Comparison of ENCODE assay signal across 25 mouse cellular contexts in the genomic region with DNA sequence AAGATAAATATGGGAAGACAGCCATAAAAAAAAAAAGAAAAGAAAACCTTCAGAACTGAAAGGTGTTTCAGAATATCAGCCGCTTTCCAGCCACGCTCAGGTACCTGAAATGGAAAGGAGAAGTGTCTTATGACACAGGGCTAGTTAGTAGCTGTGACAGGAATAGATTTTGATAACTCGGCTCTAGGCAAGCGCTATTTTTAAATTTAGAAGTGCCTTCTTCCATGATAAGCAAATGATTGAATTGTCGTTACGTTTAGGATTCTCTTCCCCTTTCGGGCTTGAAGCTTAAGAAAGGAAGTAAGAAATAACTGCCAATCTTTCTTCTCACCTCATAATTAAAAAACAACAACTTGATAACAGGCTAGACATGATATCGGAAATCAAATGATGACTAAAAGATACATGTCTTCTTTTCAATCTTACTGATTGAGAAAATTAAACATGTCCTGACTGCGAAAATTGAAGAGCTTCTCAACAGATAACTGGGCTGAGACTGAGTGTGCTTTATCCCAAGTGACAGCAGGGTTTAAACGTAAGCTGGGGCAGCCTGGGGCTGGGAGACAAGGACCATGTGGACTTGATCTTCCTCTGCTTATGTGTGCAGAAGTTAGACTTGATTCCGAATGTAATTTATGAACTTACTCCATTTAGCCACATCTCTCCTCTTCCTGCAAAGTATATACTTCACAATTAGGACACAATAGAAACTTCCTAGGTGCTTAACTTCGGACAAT.
DNase-seq lines count a peak whose midpoint lies in the region; ATAC-seq and TF ChIP-seq lines count a peak whose summit lies in the region.
"Had no signal": no experiment of that assay in that cellular context is flagged by ENCODE, and none has a peak within 500 bp of the region (broad histone marks: within the 10 kb centered on the region; RNA-seq: fewer than 3 reads in every experiment).

No protein-coding gene starts in this region.

- TF ChIP-seq POLR2A in MEL (IDR thresholded peaks at IDR 0.05; ENCODE audit: control insufficient read depth in 1 of 2, insufficient read depth in 1 of 2, low read depth in 1 of 2, low read length in 2 of 2, poor library complexity in 1 of 2), result no peak

- TF ChIP-seq CTCF in MEL (IDR thresholded peaks at IDR 0.05 in 2 of 3, conservative IDR thresholded peaks at IDR 0.05 in 1 of 3; ENCODE audit: control insufficient read depth in 1 of 3, insufficient read depth in 1 of 3, low read depth in 2 of 3, low read length in 3 of 3, poor library complexity in 1 of 3, severe bottlenecking in 1 of 3), result no peak

- no peak overlapping the region for H3K9ac ChIP-seq in MEL (ENCODE audit: control insufficient read depth, low read depth, low read length, poor library complexity, severe bottlenecking)
- no peak overlapping the region for H3K9ac ChIP-seq in heart, embryonic 13.5 days
- H3K9ac ChIP-seq: embryonic facial prominence, embryonic 12.5 days; forebrain, embryonic 13.5 days; hindbrain, embryonic 15.5 days; intestine, embryonic 15.5 days; limb, embryonic 15.5 days; liver, embryonic 15.5 days; neural tube, embryonic 15.5 days had no signal

- ATAC-seq in heart, embryonic 13.5 days (ENCODE audit: extremely low read depth, insufficient number of reproducible peaks, low FRiP score, low TSS enrichment), result no peak
- no peak for ATAC-seq in CD4-positive, CD25-positive, alpha-beta regulatory T cell, adult 4 months
- ATAC-seq: forebrain, embryonic 13.5 days; intestine, embryonic 15.5 days; midbrain, embryonic 16.5 days had no signal

- no peaks in the 10 kb centered on the region for H3K79me2 ChIP-seq in MEL (ENCODE audit: control insufficient read depth, insufficient read depth, low read length, poor library complexity)
- H3K79me2 ChIP-seq in macrophage (ENCODE audit: inconsistent target), result no peaks in the 10 kb centered on the region

- H3K4me3 ChIP-seq in MEL (ENCODE audit: control insufficient read depth in 1 of 2, insufficient read depth in 1 of 2, low read depth in 2 of 2, low read length in 2 of 2), result no peak overlapping the region
- peak overlapping the region; percentile 11 for H3K4me3 ChIP-seq in heart, embryonic 13.5 days
- H3K4me3 ChIP-seq in macrophage (ENCODE audit: inconsistent target), result no peak overlapping the region
- H3K4me3 ChIP-seq: embryonic facial prominence, embryonic 12.5 days; erythroblast, embryonic 14.5 days; forebrain, embryonic 13.5 days; hindbrain, embryonic 15.5 days; intestine, embryonic 15.5 days; limb, embryonic 15.5 days; liver, embryonic 15.5 days; megakaryocyte, embryonic 14.5 days; neural tube, embryonic 15.5 days had no signal

- H3K4me2 ChIP-seq in heart, embryonic 13.5 days, result peak overlapping the region; percentile 58
- H3K4me2 ChIP-seq: embryonic facial prominence, embryonic 12.5 days; forebrain, embryonic 13.5 days; hindbrain, embryonic 15.5 days; intestine, embryonic 15.5 days; limb, embryonic 15.5 days; liver, embryonic 15.5 days; neural tube, embryonic 15.5 days had no signal

- peaks cover 0 to 9% of the 10 kb centered on the region in 2 experiments; a peak in 1 of 4 replicates for H3K4me1 ChIP-seq in MEL (ENCODE audit: control insufficient read depth in 1 of 2, insufficient read depth in 2 of 2, low read length in 2 of 2)
- H3K4me1 ChIP-seq in heart, embryonic 13.5 days, result peaks cover 18% of the 10 kb centered on the region
- H3K4me1 ChIP-seq: embryonic facial prominence, embryonic 12.5 days; forebrain, embryonic 13.5 days; hindbrain, embryonic 15.5 days; intestine, embryonic 15.5 days; limb, embryonic 15.5 days; liver, embryonic 15.5 days; megakaryocyte, embryonic 14.5 days; neural tube, embryonic 15.5 days had no signal

- WGBS in heart, embryonic 13.5 days, result 32% methylated on average over 12 of the region's 12 CpGs
- WGBS in macrophage (ENCODE audit: missing documents), result 26% methylated on average over 12 of the region's 12 CpGs

- no peaks in the 10 kb centered on the region for H3K9me3 ChIP-seq in MEL (replicated peaks; ENCODE audit: insufficient read depth, low read length)
- no peaks in the 10 kb centered on the region for H3K9me3 ChIP-seq in heart, embryonic 13.5 days
- H3K9me3 ChIP-seq: embryonic facial prominence, embryonic 12.5 days; forebrain, embryonic 13.5 days; hindbrain, embryonic 15.5 days; intestine, embryonic 15.5 days; limb, embryonic 15.5 days; liver, embryonic 15.5 days; megakaryocyte, embryonic 14.5 days; neural tube, embryonic 15.5 days had no signal

- H3K27ac ChIP-seq in MEL (ENCODE audit: control insufficient read depth, low read depth, low read length), result no peak overlapping the region
- peak overlapping the region; percentile 72 for H3K27ac ChIP-seq in heart, embryonic 13.5 days (replicated peaks)
- H3K27ac ChIP-seq in macrophage, result 0 out of 2 replicates have a peak overlapping the region, but pooled peaks have one; percentile 12
- H3K27ac ChIP-seq: embryonic facial prominence, embryonic 12.5 days; forebrain, embryonic 13.5 days; hindbrain, embryonic 15.5 days; intestine, embryonic 15.5 days; limb, embryonic 15.5 days; liver, embryonic 15.5 days; neural tube, embryonic 15.5 days had no signal

- no peak for TF ChIP-seq RAD21 in MEL (IDR thresholded peaks at IDR 0.05; ENCODE audit: low read depth, low read length)

- peak; percentile 79 for DNase-seq in A20 (ENCODE audit: low read depth, low spot score)
- peak; percentile 47 for DNase-seq in MEL (ENCODE audit: low read depth, low spot score)
- no peak for DNase-seq in spleen, adult 12 weeks (ENCODE audit: low spot score)
- no peak for DNase-seq in T-cell, adult 2 months (ENCODE audit: low spot score)
- DNase-seq in kidney, postnatal 14 days, result no peak
- DNase-seq: adrenal gland, postnatal 36 days; cerebellum, adult 8-10 months; gastrocnemius, postnatal 25 days; kidney, adult 9 months; kidney, postnatal 36 days; thymus, adult 18-20 months; thymus, postnatal 4 days had no signal

- TF ChIP-seq EP300 in MEL (IDR thresholded peaks at IDR 0.05; ENCODE audit: low read depth in 1 of 2, low read length in 2 of 2), result peak; percentile 49 to 59; a peak in 3 of 4 replicates

- no peaks in the 10 kb centered on the region; a peak in 2 of 4 replicates for H3K36me3 ChIP-seq in MEL (ENCODE audit: control insufficient read depth in 1 of 2, insufficient read depth in 2 of 2, low read length in 2 of 2)
- no peaks in the 10 kb centered on the region for H3K36me3 ChIP-seq in heart, embryonic 13.5 days
- H3K36me3 ChIP-seq in macrophage (ENCODE audit: inconsistent target), result no peaks in the 10 kb centered on the region
- H3K36me3 ChIP-seq: embryonic facial prominence, embryonic 12.5 days; hindbrain, embryonic 15.5 days; intestine, embryonic 15.5 days; limb, embryonic 15.5 days; liver, embryonic 15.5 days; neural tube, embryonic 15.5 days had no signal

- H3K27me3 ChIP-seq in MEL (ENCODE audit: control insufficient read depth in 1 of 2, insufficient read depth in 2 of 2, low read length in 2 of 2), result no peaks in the 10 kb centered on the region
- H3K27me3 ChIP-seq in heart, embryonic 13.5 days (replicated peaks), result no peaks in the 10 kb centered on the region
- H3K27me3 ChIP-seq: embryonic facial prominence, embryonic 12.5 days; forebrain, embryonic 13.5 days; hindbrain, embryonic 15.5 days; intestine, embryonic 15.5 days; limb, embryonic 15.5 days; liver, embryonic 15.5 days; megakaryocyte, embryonic 14.5 days; neural tube, embryonic 15.5 days had no signal

TF ChIP-seq in MEL, 35 proteins besides CTCF, POLR2A, EP300 and RAD21 (continues in another document):
- TF ChIP-seq MYC (IDR thresholded peaks at IDR 0.05; ENCODE audit: low read depth, low read length), result no peak
- TF ChIP-seq POLR2AphosphoS5 (IDR thresholded peaks at IDR 0.05; ENCODE audit: borderline replicate concordance, low read depth, low read length), result no peak
- TF ChIP-seq ZMIZ1 (IDR thresholded peaks at IDR 0.05; ENCODE audit: low read depth, low read length), result no peak
- no peak for TF ChIP-seq CHD1 (IDR thresholded peaks at IDR 0.05; ENCODE audit: low read depth, low read length)
- no peak for TF ChIP-seq TAL1 (IDR thresholded peaks at IDR 0.05; ENCODE audit: low read length)
- peak; percentile 94; the same call in 1 of the 2 replicates for TF ChIP-seq MEF2A (IDR thresholded peaks at IDR 0.05; ENCODE audit: extremely low read depth, insufficient replicate concordance, low read depth, low read length, poor library complexity, severe bottlenecking)
- no peak for TF ChIP-seq ZNF384 (IDR thresholded peaks at IDR 0.05; ENCODE audit: low read depth, low read length)
- no peak for TF ChIP-seq TCF12 (IDR thresholded peaks at IDR 0.05; ENCODE audit: low read depth, low read length)
- peak; percentile 43; the same call in 1 of the 2 replicates for TF ChIP-seq GATA1 (IDR thresholded peaks at IDR 0.05; ENCODE audit: low read depth, low read length)
- no peak for TF ChIP-seq MXI1 (IDR thresholded peaks at IDR 0.05; ENCODE audit: low read depth, low read length)
- no peak for TF ChIP-seq USF1 (IDR thresholded peaks at IDR 0.05; ENCODE audit: low read depth, low read length)
- TF ChIP-seq POLR2AphosphoS2 (IDR thresholded peaks at IDR 0.05; ENCODE audit: low read length), result no peak
- TF ChIP-seq USF2 (IDR thresholded peaks at IDR 0.05; ENCODE audit: borderline replicate concordance in 1 of 2, insufficient read depth in 1 of 2, low read depth in 1 of 2, low read length in 2 of 2), result no peak
- TF ChIP-seq CHD2 (IDR thresholded peaks at IDR 0.05; ENCODE audit: low read length), result no peak
- TF ChIP-seq ETS1 (IDR thresholded peaks at IDR 0.05; ENCODE audit: low read depth, low read length), result peak; percentile 46; the same call in 1 of the 2 replicates
- TF ChIP-seq SMC3 (IDR thresholded peaks at IDR 0.05; ENCODE audit: low read depth, low read length), result no peak
- TF ChIP-seq HCFC1 (IDR thresholded peaks at IDR 0.05; ENCODE audit: low read depth, low read length), result no peak
- no peak for TF ChIP-seq TBP (IDR thresholded peaks at IDR 0.05; ENCODE audit: low read depth, low read length)
- no peak for TF ChIP-seq KAT2A (conservative IDR thresholded peaks at IDR 0.05; ENCODE audit: low read depth, low read length)
- TF ChIP-seq BHLHE40 (IDR thresholded peaks at IDR 0.05; ENCODE audit: borderline replicate concordance, low read depth, low read length), result no peak
- TF ChIP-seq MYB (IDR thresholded peaks at IDR 0.05; ENCODE audit: low read depth, low read length), result no peak
- TF ChIP-seq GABPA (IDR thresholded peaks at IDR 0.05; ENCODE audit: low read depth, low read length), result no peak
- no peak for TF ChIP-seq NRF1 (IDR thresholded peaks at IDR 0.05; ENCODE audit: insufficient read depth, low read depth, low read length, poor library complexity, severe bottlenecking)
- no peak for TF ChIP-seq ZKSCAN1 (IDR thresholded peaks at IDR 0.05; ENCODE audit: low read depth, low read length)
- TF ChIP-seq MAFK (IDR thresholded peaks at IDR 0.05; ENCODE audit: borderline replicate concordance, low read depth, low read length), result no peak
- no peak for TF ChIP-seq SIN3A (IDR thresholded peaks at IDR 0.05; ENCODE audit: low read length)
- no peak for TF ChIP-seq UBTF (IDR thresholded peaks at IDR 0.05; ENCODE audit: borderline replicate concordance, insufficient read depth, low read depth, low read length)

Comparison
In these comparisons a context has a peak if more than half of its experiments do, and no peak if none do; other contexts are left out.
1. DNase-seq: peak in A20 (single experiment) and MEL (single experiment); none in spleen, adult 12 weeks (single experiment), T-cell, adult 2 months (single experiment) and kidney, postnatal 14 days (single experiment).